Mouse (Mus musculus) cerebellum, adult 9-11 months (tissue): ENCODE measurements around the gene Prf1.

Source experiments
- DNase-seq: peaks from one replicate; pipeline ENCODE4 v3.0.0; 2022

Gene Prf1

GRCm38 (mm10) chr10:61341045-61341444 lies 43.4 kb downstream of the Prf1 start:
- no peak for DNase-seq

- peak; percentile 52 for DNase-seq
These were observed 43.9 kb downstream of the Prf1 start for GRCm38 (mm10) chr10:61341557-61341956.

GRCm38 (mm10) chr10:61342750-61343149 lies 45.1 kb downstream of the Prf1 start:
- DNase-seq, result no peak

GRCm38 (mm10) chr10:61343950-61344349 lies 46.3 kb downstream of the Prf1 start:
- peak; percentile 40 for DNase-seq

- DNase-seq, result no peak
These were observed 47.5 kb downstream of the Prf1 start for GRCm38 (mm10) chr10:61345179-61345578.

GRCm38 (mm10) chr10:61346374-61346773 lies 48.7 kb downstream of the Prf1 start:
- DNase-seq, result no peak

- DNase-seq, result no peak
These were observed 53.6 kb downstream of the Prf1 start for GRCm38 (mm10) chr10:61351216-61351615.
